Mouse (Mus musculus): Measurements from ENCODE around the gene Sord. TPM values are rescaled to one million over a fixed set of nuclear protein-coding genes. Genes with fewer than 3 reads are reported as not detected.
A peak's percentile ranks its signal among the peaks of the same experiment; 100 is the strongest.

Sord gene
- polyA plus RNA-seq, 1 experiment from 2014 or later, result 16.0 TPM

DNA sequence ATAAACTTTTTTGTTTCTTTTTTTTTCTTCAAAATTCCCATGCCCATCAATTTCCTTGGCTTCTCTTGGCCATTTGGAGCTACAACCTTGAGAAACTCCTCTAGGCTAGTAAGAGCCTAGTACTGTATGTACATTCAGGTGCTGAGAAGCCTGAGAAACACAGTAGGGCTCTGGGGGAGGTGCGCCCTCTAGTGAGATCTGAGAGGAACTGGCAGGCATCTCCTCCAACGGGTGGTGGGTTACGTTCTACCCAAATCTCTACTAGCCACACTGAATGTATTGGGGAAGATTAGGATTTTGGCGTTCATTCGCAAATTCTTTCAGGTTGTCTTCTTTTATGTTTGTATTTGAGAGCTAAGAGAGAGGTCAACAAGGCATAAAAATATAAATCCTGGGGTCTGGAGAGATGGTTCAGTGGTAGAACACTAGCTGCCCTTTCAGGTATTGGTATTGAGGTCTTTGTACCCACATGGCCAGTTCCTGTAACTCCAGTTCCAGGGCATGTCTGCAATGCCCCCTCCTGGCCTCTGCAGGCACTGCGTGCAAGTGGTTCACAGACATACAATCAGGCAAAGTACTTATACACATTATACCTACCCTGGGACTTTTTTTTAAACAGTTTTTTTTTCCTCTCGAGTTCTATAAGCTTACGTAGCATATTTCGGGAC lies 68.2 kb downstream of the Sord start:
- WGBS, result 11% methylated on average over 9 of the region's 9 CpGs
- H3K27ac ChIP-seq (ENCODE audit: low read depth), result no peak overlapping the region
- DNase-seq (peak; percentile 87), ATAC-seq (ENCODE audit: insufficient read depth) (0 out of 2 replicates have a peak, but pooled peaks have one; percentile 33)
- H3K9ac ChIP-seq, result no peak overlapping the region
- no peaks in the 10 kb centered on the region for H3K36me3 ChIP-seq (ENCODE audit: insufficient read depth)
- peak; percentile 75 for TF ChIP-seq CTCF (IDR thresholded peaks at IDR 0.05; ENCODE audit: low read depth)
- no peaks in the 10 kb centered on the region for H3K9me3 ChIP-seq (ENCODE audit: low read depth, low read length)
- 0 out of 2 replicates have a peak, but pooled peaks cover 6% of the 10 kb centered on the region for H3K4me1 ChIP-seq (ENCODE audit: insufficient read depth)
- H3K4me3 ChIP-seq (ENCODE audit: low read depth, low read length), result no peak overlapping the region
- H3K4me2 ChIP-seq, result no peak overlapping the region
- peaks cover 52% of the 10 kb centered on the region for H3K27me3 ChIP-seq (ENCODE audit: insufficient read depth, low read length)

DNA sequence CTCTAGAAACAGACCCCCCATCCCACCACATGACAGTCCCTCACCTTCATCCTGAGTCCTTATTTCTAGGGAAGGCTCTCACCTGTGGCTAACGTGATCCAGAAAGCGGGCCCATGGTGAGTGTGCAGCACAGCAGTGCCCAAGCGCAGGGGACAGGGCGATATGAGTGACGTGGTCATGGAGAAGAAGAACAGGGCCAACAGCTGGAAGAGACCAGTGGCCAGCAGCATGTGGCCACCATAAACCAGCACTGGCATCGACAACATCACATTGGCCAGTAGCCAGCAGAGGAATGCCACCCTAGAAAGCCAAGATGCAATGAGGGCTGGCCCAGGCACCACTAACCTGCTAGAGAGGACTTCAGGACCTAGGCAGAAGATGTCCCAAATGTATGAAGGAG lies 70.0 kb downstream of the Sord start:
- DNase-seq (no peak), ATAC-seq (ENCODE audit: insufficient read depth) (no peak)
- 84% methylated on average over 6 of the region's 6 CpGs for WGBS
- Histone ChIP-seq H3K4me2 (no peak overlapping the region), H3K9ac (no peak overlapping the region), H3K27ac (ENCODE audit: low read depth) (no peak overlapping the region), H3K36me3 (ENCODE audit: insufficient read depth) (no peaks in the 10 kb centered on the region), H3K4me3 (ENCODE audit: low read depth, low read length) (no peak overlapping the region), H3K9me3 (ENCODE audit: low read depth, low read length) (no peaks in the 10 kb centered on the region), H3K4me1 (ENCODE audit: insufficient read depth) (no peaks in the 10 kb centered on the region), H3K27me3 (ENCODE audit: insufficient read depth, low read length) (peaks cover 38% of the 10 kb centered on the region)
- TF ChIP-seq CTCF (IDR thresholded peaks at IDR 0.05; ENCODE audit: low read depth), result no peak

DNA sequence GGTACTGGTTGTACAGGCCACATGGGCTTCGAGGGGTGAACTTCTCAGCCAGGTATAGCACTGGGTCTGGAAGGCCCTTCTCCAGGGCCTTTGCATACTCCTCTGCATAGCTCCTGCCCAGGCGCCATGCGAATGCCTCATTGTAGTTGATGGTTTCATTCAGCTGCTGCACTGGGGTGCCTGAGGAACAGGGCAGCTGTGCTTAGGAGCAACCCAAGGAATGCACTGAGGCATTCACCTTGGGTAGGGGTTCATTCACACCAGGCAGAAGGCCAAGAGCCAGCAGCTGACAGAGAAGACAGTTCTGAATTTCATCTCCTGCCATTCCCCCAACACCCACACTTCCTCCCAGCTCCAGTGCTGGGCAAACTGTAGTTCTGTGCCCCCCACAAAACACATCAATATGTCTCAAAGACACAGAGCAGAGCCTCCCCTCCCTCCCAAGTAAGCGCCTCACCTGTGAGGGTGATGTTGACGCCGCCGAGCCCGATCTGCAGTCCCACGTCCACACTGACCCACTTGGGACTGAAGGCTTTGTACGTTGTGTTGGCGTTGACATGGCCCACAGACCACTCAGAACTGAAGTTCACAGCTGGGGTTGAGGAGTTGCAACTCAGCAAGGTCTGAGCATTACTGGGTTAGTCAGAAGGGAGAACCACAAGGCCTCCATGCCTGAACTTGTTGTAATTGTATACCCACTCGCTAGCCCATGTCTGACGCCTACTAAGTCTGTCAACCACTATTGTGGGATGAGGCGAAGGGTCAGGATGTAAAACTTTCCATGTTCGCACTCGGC lies 70.7 kb downstream of the Sord start:
- Histone ChIP-seq H3K27me3 (ENCODE audit: insufficient read depth, low read length) (peaks cover 30% of the 10 kb centered on the region), H3K9ac (no peak overlapping the region), H3K4me1 (ENCODE audit: insufficient read depth) (no peaks in the 10 kb centered on the region), H3K4me2 (no peak overlapping the region), H3K27ac (ENCODE audit: low read depth) (no peak overlapping the region), H3K36me3 (ENCODE audit: insufficient read depth) (no peaks in the 10 kb centered on the region), H3K4me3 (ENCODE audit: low read depth, low read length) (no peak overlapping the region), H3K9me3 (ENCODE audit: low read depth, low read length) (no peaks in the 10 kb centered on the region)
- TF ChIP-seq CTCF (IDR thresholded peaks at IDR 0.05; ENCODE audit: low read depth), result no peak
- no peak for ATAC-seq (ENCODE audit: insufficient read depth)
- 80% methylated on average over 16 of the region's 16 CpGs for WGBS
- no peak for DNase-seq

- DNase-seq (no peak), ATAC-seq (ENCODE audit: insufficient read depth) (no peak)
- Histone ChIP-seq H3K27me3 (ENCODE audit: insufficient read depth, low read length) (peaks cover 26% of the 10 kb centered on the region), H3K9ac (no peak overlapping the region), H3K4me3 (ENCODE audit: low read depth, low read length) (no peak overlapping the region), H3K9me3 (ENCODE audit: low read depth, low read length) (no peaks in the 10 kb centered on the region), H3K4me2 (no peak overlapping the region), H3K4me1 (ENCODE audit: insufficient read depth) (no peaks in the 10 kb centered on the region), H3K27ac (ENCODE audit: low read depth) (no peak overlapping the region), H3K36me3 (ENCODE audit: insufficient read depth) (no peaks in the 10 kb centered on the region)
- 37% methylated on average over 4 of the region's 4 CpGs for WGBS
- no peak for TF ChIP-seq CTCF (IDR thresholded peaks at IDR 0.05; ENCODE audit: low read depth)
Measured at GRCm38 (mm10) chr2:122306184-122306583, 71.6 kb downstream of the Sord start.

DNA sequence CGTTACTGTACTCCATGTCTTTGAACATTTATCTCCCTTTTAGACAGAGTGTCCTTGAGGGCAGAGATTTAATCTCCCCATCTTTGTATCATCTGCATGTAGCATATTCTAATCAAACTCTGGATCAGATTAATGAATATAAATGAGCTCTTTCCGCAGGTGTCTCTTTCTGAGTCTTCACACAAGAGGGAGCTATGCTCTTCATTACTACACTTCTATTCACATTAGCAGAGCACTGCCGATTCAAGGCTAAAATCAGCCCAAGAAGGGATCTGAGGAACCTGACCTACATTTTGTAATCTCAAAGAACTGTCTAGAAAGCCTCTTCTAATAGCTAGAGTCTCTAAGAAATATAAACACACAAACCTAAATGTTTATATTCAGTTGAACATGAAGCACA lies 75.1 kb downstream of the Sord start:
- H3K9ac ChIP-seq, result no peak overlapping the region
- no peaks in the 10 kb centered on the region for H3K4me1 ChIP-seq (ENCODE audit: insufficient read depth)
- H3K27me3 ChIP-seq (ENCODE audit: insufficient read depth, low read length), result peaks cover 42% of the 10 kb centered on the region
- no peak overlapping the region for H3K4me3 ChIP-seq (ENCODE audit: low read depth, low read length)
- no peak overlapping the region for H3K4me2 ChIP-seq
- H3K9me3 ChIP-seq (ENCODE audit: low read depth, low read length), result no peaks in the 10 kb centered on the region
- ATAC-seq (ENCODE audit: insufficient read depth), result no peak
- H3K27ac ChIP-seq (ENCODE audit: low read depth), result no peak overlapping the region
- TF ChIP-seq CTCF (IDR thresholded peaks at IDR 0.05; ENCODE audit: low read depth), result no peak
- 43% methylated on average over 3 of the region's 3 CpGs for WGBS
- no peak for DNase-seq
- no peaks in the 10 kb centered on the region for H3K36me3 ChIP-seq (ENCODE audit: insufficient read depth)

DNA sequence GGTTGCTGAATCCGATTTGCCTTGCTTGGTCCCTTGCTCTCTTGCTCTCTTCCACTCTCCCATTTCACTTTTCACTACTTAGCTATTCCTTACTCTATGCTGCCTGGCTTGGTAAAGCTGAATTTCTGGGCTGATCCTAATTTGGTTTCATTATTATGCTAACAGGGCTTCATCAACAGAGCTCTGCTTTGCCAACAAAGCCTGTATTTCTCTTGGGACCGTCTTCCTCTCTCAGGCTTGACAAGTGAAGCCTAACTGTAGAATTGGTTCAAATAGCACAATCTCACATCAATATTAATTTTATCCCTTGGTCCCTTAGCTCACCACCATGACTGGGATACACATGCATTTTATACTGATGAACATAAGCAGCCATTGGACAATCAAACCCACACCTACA lies 77.0 kb downstream of the Sord start:
- Histone ChIP-seq H3K4me1 (ENCODE audit: insufficient read depth) (no peaks in the 10 kb centered on the region), H3K27ac (ENCODE audit: low read depth) (no peak overlapping the region), H3K9ac (no peak overlapping the region), H3K9me3 (ENCODE audit: low read depth, low read length) (no peaks in the 10 kb centered on the region), H3K27me3 (ENCODE audit: insufficient read depth, low read length) (peaks cover 42% of the 10 kb centered on the region), H3K4me3 (ENCODE audit: low read depth, low read length) (no peak overlapping the region), H3K4me2 (no peak overlapping the region), H3K36me3 (ENCODE audit: insufficient read depth) (no peaks in the 10 kb centered on the region)
- no peak for TF ChIP-seq CTCF (IDR thresholded peaks at IDR 0.05; ENCODE audit: low read depth)
- WGBS, result 65% methylated on average over 2 of the region's 2 CpGs
- DNase-seq (no peak), ATAC-seq (ENCODE audit: insufficient read depth) (no peak)

DNA sequence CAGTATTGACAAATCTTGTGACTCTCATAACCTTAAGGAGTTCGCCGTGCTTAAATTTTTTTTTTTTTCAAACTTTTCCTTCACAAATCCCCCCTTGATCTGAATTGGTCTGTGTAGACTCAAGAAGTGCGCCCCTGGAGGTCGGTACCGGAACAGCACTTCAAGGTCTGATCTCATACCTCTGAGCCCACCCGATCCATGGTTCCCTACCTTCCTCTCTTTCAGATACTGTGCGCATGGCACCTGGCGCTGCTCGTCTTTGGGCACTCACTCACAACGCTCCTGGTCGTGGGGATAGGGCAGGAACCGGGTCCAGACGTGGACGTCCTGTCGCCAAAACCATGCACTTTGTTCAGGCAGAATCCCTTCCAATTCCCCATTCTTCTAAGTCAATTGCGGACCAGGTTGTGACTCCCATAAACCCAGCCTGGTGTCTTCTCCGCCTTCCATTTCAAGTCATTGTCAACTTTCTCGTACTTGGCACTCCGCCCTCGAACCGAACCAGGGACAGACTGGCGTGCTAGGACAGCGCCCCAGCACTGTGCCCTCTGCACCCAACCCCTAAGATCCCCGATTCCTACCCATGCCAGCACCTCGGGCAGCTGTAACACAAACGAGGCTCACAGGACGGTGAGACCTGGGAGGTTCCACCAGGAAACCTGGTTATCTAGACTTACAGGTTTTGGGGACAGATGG lies 78.3 kb downstream of the Sord start:
- Histone ChIP-seq H3K9me3 (ENCODE audit: low read depth, low read length) (no peaks in the 10 kb centered on the region), H3K9ac (no peak overlapping the region), H3K27me3 (ENCODE audit: insufficient read depth, low read length) (peaks cover 37% of the 10 kb centered on the region), H3K36me3 (ENCODE audit: insufficient read depth) (no peaks in the 10 kb centered on the region), H3K4me3 (ENCODE audit: low read depth, low read length) (peak overlapping the region; percentile 16), H3K27ac (ENCODE audit: low read depth) (no peak overlapping the region), H3K4me1 (ENCODE audit: insufficient read depth) (no peaks in the 10 kb centered on the region), H3K4me2 (peak overlapping the region; percentile 54)
- peak; percentile 50; the same call in 1 of the 2 replicates for ATAC-seq (ENCODE audit: insufficient read depth)
- DNase-seq, result peak; percentile 86
- TF ChIP-seq CTCF (IDR thresholded peaks at IDR 0.05; ENCODE audit: low read depth), result peak; percentile 81
- 5% methylated on average over 27 of the region's 27 CpGs for WGBS

All from lung, embryonic 14.5 days (tissue).